29 mouse cellular contexts compared by ENCODE assay signal in genomic region chr9:119514986-119515385, GRCm38 (mm10).
A peak's percentile ranks its signal among the peaks of the same experiment; 100 is the strongest.
DNase-seq lines count a peak whose midpoint lies in the region; TF ChIP-seq lines count a peak whose summit lies in the region.
"Had no signal": no experiment of that assay in that cellular context is flagged by ENCODE, and none has a peak within 500 bp of the region (broad histone marks: within the 10 kb centered on the region; RNA-seq: fewer than 3 reads in every experiment).

No protein-coding gene starts in this region.

- no peak overlapping the region for H3K4me3 ChIP-seq in heart, adult 2 months
- H3K4me3 ChIP-seq: embryonic facial prominence, embryonic 12.5 days; forebrain, embryonic 10.5 days; forebrain, embryonic 15.5 days; heart, embryonic 15.5 days; hindbrain, embryonic 13.5 days; limb, embryonic 10.5 days; limb, embryonic 15.5 days; liver, embryonic 13.5 days had no signal

- H3K36me3 ChIP-seq in heart, adult 2 months (ENCODE audit: control insufficient read depth, insufficient read depth, low read length) = no peaks in the 10 kb centered on the region
- H3K36me3 ChIP-seq: embryonic facial prominence, embryonic 12.5 days; forebrain, embryonic 15.5 days; G1E; heart, embryonic 15.5 days; hindbrain, embryonic 13.5 days; limb, embryonic 10.5 days; limb, embryonic 15.5 days; liver, embryonic 13.5 days had no signal

- TF ChIP-seq POLR2A in heart, adult 2 months (IDR thresholded peaks at IDR 0.05; ENCODE audit: insufficient read depth, low read depth, low read length) = no peak

- H3K27me3 ChIP-seq in heart, adult 2 months (ENCODE audit: control insufficient read depth, insufficient read depth, low read length) = no peaks in the 10 kb centered on the region
- H3K27me3 ChIP-seq: forebrain, embryonic 15.5 days had no signal

- H3K4me1 ChIP-seq in heart, adult 2 months (ENCODE audit: control insufficient read depth, insufficient read depth, low read length) = peaks cover 1% of the 10 kb centered on the region; the same call in 1 of the 2 replicates
- H3K4me1 ChIP-seq: liver, embryonic 13.5 days had no signal

- TF ChIP-seq CTCF in heart, adult 2 months (IDR thresholded peaks at IDR 0.05) = no peak

- DNase-seq in heart, adult 2 months = no peak
- no peak for DNase-seq in heart, postnatal 4 days
- peak; percentile 22 for DNase-seq in R1 (ENCODE audit: low read depth, low spot score)
- DNase-seq in kidney, adult 9 months = peak; percentile 82
- peak; percentile 57 to 84 for DNase-seq in kidney, postnatal 25 days
- no peak for DNase-seq in cerebellum, adult 18-20 months
- no peak for DNase-seq in testis, postnatal 10 days (ENCODE audit: low spot score)
- DNase-seq: adrenal gland, postnatal 10 days; cerebellum, adult 9-10 months; embryo, embryonic 11 days; gastrocnemius, postnatal 25 days; layer of hippocampus, adult 9-11 months; liver, embryonic 13.5 days; lung, adult 18-20 months; lung, postnatal 10 days; midbrain, embryonic 14.5 days; right cerebral cortex, postnatal 4 days; thymus, adult 2 months; thymus, postnatal 36 days had no signal

- H3K27ac ChIP-seq in heart, adult 2 months = peak overlapping the region; percentile 45; the same call in 1 of the 2 replicates
- H3K27ac ChIP-seq: embryonic facial prominence, embryonic 12.5 days; forebrain, embryonic 10.5 days; forebrain, embryonic 15.5 days; heart, embryonic 15.5 days; hindbrain, embryonic 13.5 days; limb, embryonic 10.5 days; limb, embryonic 15.5 days; liver, embryonic 13.5 days; macrophage; stomach, postnatal 0 days had no signal

- intact Hi-C loops in heart, adult 2 months (cut with DNase I) = loop anchor here (5.0 to 10.0 kb wide), 2 partner anchors 38 to 60 kb away; partner anchors contain the start of gene Scn5a

- no peak overlapping the region for H3K9ac ChIP-seq in heart, adult 2 months (ENCODE audit: low read depth, low read length)
- H3K9ac ChIP-seq: embryonic facial prominence, embryonic 12.5 days; forebrain, embryonic 15.5 days; heart, embryonic 15.5 days; hindbrain, embryonic 13.5 days; limb, embryonic 15.5 days; liver, embryonic 13.5 days had no signal

- 75% methylated on average over 8 of the region's 8 CpGs for WGBS in heart, adult 2 months

- no peak for TF ChIP-seq EP300 in heart, adult 2 months (IDR thresholded peaks at IDR 0.05; ENCODE audit: insufficient read depth, low read depth, low read length)

- H3K79me2 ChIP-seq in heart, adult 2 months (replicated peaks; ENCODE audit: control insufficient read depth, insufficient read depth, low read length) = no peaks in the 10 kb centered on the region

Comparison
In these comparisons a context has a peak if more than half of its experiments do, and no peak if none do; other contexts are left out.
1. DNase-seq: peak in R1 (single experiment), kidney, adult 9 months (single experiment) and kidney, postnatal 25 days (2 of 2); none in heart, adult 2 months (0 of 2), heart, postnatal 4 days (single experiment), cerebellum, adult 18-20 months (0 of 2) and testis, postnatal 10 days (single experiment).